Mouse (Mus musculus) ES-E14 (cell line): ENCODE data around the gene Wdr95.

Experiments
- CHD2 ChIP-seq: IDR thresholded peaks from 2 replicates; pipeline ENCODE4 v1.6.1; 2014; ENCODE audit warnings: mild to moderate bottlenecking, low read depth, low read length, inconsistent platforms
- MAFK ChIP-seq: IDR thresholded peaks from 2 replicates; pipeline ENCODE4 v1.6.1; 2014; ENCODE audit warnings: mild to moderate bottlenecking, low read depth, low read length, inconsistent platforms; ENCODE audit not compliant: insufficient read depth
- ZC3H11A ChIP-seq: IDR thresholded peaks from 2 replicates; pipeline ENCODE4 v1.6.1; 2012; ENCODE audit warnings: low read depth, mild to moderate bottlenecking, inconsistent platforms, low read length, borderline replicate concordance
- ZNF384 ChIP-seq: IDR thresholded peaks from 2 replicates; pipeline ENCODE4 v1.6.1; 2012; ENCODE audit warnings: low read depth, low read length, inconsistent platforms

DNA sequence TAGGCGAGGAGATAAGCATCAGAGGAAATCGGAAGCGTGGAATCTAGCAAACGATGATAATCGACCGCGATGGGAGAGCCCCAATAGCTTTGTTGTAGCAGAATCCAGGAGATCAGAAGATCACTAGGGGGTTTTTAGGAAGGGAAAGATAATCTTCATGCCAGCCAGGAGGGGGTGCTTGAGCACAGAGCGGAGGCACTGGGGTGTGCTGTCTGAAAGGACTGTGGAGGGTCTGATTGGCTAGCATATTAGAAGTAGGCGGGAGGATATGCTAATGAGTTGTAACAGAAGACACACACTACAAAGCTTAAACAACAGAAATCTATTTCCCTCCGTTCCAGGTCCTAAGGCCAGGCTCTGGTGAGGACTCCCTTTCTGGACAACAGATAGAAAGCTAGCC is 57.4 kb downstream of the Wdr95 start:
- TF ChIP-seq CHD2 (no peak), ZC3H11A (no peak), MAFK (no peak), ZNF384 (no peak)
